Mouse (Mus musculus) cortical plate, adult 2 months (tissue): Measurements from ENCODE around the gene Chn2.

Experiments used
- CTCF ChIP-seq: fragments of 200-500 bp; IDR thresholded peaks from 2 replicates; pipeline ENCODE4 v1.5.1; 2011; ENCODE audit warnings: mild to moderate bottlenecking, control low read depth, low read length; ENCODE audit not compliant: insufficient read depth; ENCODE audit errors: extremely low read depth
- POLR2A ChIP-seq: fragments of 200-500 bp; IDR thresholded peaks from 2 replicates; pipeline ENCODE4 v1.6.1; 2011; ENCODE audit warnings: mild to moderate bottlenecking, low read length, control low read depth; ENCODE audit not compliant: insufficient read depth; ENCODE audit errors: extremely low read depth

- TF ChIP-seq CTCF = no peak
- TF ChIP-seq POLR2A = no peak
Measured at GRCm38 (mm10) chr6:54052124-54052523, 12.8 kb downstream of the Chn2 start.
